Mouse (Mus musculus): ENCODE results near the gene Ppm1h. TPM values are rescaled to one million over a fixed set of nuclear protein-coding genes. Genes with fewer than 3 reads are reported as not detected.

Gene Ppm1h
- 20.3 and 20.6 TPM in 2 replicates for polyA plus RNA-seq (2015; fragmentation: Nextera tagmentation; extraction: Ambion mirVana)

DNA sequence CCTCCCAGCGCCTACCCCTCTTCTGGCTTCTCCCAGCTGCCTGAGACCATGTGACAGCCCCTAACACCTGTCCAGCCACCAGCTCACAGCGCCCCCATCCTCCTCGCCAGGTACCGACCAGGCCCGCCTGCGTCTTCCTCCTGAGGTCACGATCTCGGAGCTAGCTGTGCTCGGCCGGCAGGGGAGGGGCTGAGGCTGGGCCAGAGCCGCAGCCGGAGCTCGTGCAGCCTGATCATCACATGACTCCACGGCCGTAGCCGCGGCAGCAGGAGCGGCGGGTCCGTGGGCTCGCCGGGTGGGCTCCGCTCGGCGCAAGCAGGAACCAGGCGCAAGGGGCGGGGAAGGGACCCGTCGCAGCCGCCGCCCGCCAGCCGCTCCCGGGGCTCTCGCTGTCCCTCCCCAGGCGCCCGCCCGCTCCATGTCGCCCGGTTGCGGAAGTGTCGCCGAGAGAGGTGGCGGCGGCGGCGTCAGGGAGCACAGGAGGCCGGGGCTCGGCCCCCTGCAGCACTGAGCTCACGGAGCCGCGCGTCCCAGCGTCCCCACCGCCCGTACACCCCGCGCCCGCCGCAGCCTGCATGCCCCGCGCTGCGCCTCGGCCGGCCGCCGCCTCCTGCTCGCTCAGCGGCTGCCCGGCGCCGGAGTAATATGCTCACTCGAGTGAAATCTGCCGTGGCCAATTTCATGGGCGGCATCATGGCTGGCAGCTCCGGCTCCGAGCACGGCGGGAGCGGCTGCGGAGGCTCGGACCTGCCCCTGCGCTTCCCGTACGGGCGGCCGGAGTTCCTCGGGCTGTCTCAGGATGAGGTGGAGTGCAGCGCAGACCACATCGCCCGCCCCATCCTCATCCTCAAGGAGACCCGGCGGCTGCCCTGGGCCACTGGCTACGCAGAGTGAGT lies at the start of gene Ppm1h:
Gene Ppm1h (plus strand): TSS at position 222 of the 896 bp plus-strand sequence.
- Histone ChIP-seq H3K4me2 (peak within 1 kb of the TSS; percentile 95), H3K4me1 (replicated peaks) (peaks cover 21% of the 10 kb centered on the region), H3K9me3 (no peaks in the 10 kb centered on the region), H3K27ac (peak within 1 kb of the TSS; percentile 94), H3K9ac (peak within 1 kb of the TSS; percentile 93), H3K36me3 (no peaks in the 10 kb centered on the region), H3K27me3 (peaks cover 17% of the 10 kb centered on the region; the same call in 1 of the 2 replicates), H3K4me3 (peak within 1 kb of the TSS; percentile 79)
- under 1% methylated on average over 68 of the region's 94 CpGs for WGBS
- ATAC-seq (ENCODE audit: low FRiP score): peak; percentile 85

DNA sequence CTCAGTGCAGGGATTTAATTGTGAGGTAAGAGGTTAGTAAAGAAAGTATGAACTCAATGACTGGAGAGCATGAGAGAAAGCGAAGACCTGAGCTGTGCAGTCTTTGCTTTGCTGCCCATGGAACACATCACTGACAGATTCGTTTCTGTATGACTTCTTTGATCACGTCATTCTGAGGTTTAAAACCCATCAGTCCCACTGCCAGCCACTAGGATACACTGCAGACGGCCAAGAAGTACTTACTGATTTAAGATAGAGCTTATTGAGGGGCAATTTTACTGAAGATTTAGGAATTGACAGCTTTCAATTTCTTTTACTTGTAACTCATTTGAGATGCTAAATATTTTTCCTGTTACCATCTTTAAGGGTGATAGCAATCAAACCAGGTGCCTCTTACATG lies 49.6 kb upstream of the Ppm1h start:
- H3K27ac ChIP-seq: no peak overlapping the region
- H3K36me3 ChIP-seq: no peaks in the 10 kb centered on the region
- no peak for ATAC-seq (ENCODE audit: low FRiP score)
- no peak overlapping the region for H3K9ac ChIP-seq
- no peaks in the 10 kb centered on the region for H3K4me1 ChIP-seq (replicated peaks)
- H3K27me3 ChIP-seq: no peaks in the 10 kb centered on the region
- no peak overlapping the region for H3K4me2 ChIP-seq
- no peaks in the 10 kb centered on the region for H3K9me3 ChIP-seq
- WGBS: 78% methylated on average over 4 of the region's 4 CpGs
- no peak overlapping the region for H3K4me3 ChIP-seq

DNA sequence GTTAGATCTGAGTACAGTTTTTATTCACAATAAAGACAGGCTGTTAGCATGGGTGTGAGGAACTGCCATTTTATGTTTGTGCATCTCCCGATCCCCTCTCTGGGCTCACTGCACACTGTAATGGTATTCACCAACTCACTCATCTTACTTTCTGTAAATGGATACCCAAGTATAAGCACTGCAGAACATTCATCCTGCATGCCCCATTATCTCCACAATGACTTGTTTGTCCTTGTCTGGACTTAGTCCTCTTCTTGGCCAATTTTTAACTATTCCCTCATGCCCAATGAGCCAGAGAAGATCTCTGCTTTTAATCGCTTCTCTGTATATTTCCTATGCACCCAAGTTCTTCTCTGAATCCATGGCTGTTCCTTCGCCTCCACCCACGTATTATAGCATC lies 38.7 kb upstream of the Ppm1h start:
- H3K4me2 ChIP-seq: no peak overlapping the region
- H3K36me3 ChIP-seq: no peaks in the 10 kb centered on the region
- no peak overlapping the region for H3K4me3 ChIP-seq
- H3K27ac ChIP-seq: no peak overlapping the region
- H3K9me3 ChIP-seq: no peaks in the 10 kb centered on the region
- no peak for ATAC-seq (ENCODE audit: low FRiP score)
- no peaks in the 10 kb centered on the region for H3K27me3 ChIP-seq
- H3K9ac ChIP-seq: no peak overlapping the region
- no peaks in the 10 kb centered on the region for H3K4me1 ChIP-seq (replicated peaks)
- 91% methylated on average over 4 of the region's 4 CpGs for WGBS

GRCm38 (mm10) chr10:122641263-122641795 lies 37.2 kb upstream of the Ppm1h start:
- no peak overlapping the region for H3K9ac ChIP-seq
- ATAC-seq (ENCODE audit: low FRiP score): no peak
- H3K4me3 ChIP-seq: no peak overlapping the region
- H3K27me3 ChIP-seq: no peaks in the 10 kb centered on the region
- no peak overlapping the region for H3K4me2 ChIP-seq
- H3K4me1 ChIP-seq (replicated peaks): no peaks in the 10 kb centered on the region
- no peaks in the 10 kb centered on the region for H3K36me3 ChIP-seq
- H3K9me3 ChIP-seq: no peaks in the 10 kb centered on the region
- H3K27ac ChIP-seq: no peak overlapping the region
- 90% methylated on average over 8 of the region's 8 CpGs for WGBS

DNA sequence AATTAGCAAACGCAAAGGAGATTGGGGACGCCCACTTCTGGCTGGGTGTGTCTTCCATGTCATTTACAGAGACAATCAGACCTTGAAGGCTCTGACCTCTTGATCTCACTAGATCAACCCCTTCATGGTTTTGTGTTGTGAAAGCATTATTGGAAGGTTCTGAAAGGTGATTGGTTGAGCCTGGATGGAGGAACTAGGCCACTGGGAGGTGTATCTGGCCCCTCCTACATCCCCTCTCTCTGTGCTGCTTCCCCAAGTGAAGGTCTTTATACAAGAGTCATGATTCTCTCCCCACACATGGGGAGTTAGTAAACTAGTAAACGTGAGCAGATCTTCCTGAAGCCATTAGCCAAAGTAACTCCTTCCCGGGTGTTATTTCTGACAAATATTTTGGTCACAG lies 36.4 kb upstream of the Ppm1h start:
- H3K27me3 ChIP-seq: no peaks in the 10 kb centered on the region
- no peaks in the 10 kb centered on the region for H3K4me1 ChIP-seq (replicated peaks)
- H3K4me3 ChIP-seq: no peak overlapping the region
- no peaks in the 10 kb centered on the region for H3K9me3 ChIP-seq
- H3K36me3 ChIP-seq: no peaks in the 10 kb centered on the region
- H3K27ac ChIP-seq: no peak overlapping the region
- H3K9ac ChIP-seq: no peak overlapping the region
- H3K4me2 ChIP-seq: no peak overlapping the region
- 86% methylated on average over 4 of the region's 4 CpGs for WGBS
- ATAC-seq (ENCODE audit: low FRiP score): no peak

GRCm38 (mm10) chr10:122651932-122652331 lies 26.6 kb upstream of the Ppm1h start:
- WGBS: 93% methylated on average over 4 of the region's 4 CpGs
- no peak overlapping the region for H3K4me2 ChIP-seq
- H3K27ac ChIP-seq: no peak overlapping the region
- no peak for ATAC-seq (ENCODE audit: low FRiP score)
- H3K9ac ChIP-seq: no peak overlapping the region
- no peaks in the 10 kb centered on the region for H3K36me3 ChIP-seq
- H3K4me3 ChIP-seq: no peak overlapping the region
- H3K27me3 ChIP-seq: no peaks in the 10 kb centered on the region
- H3K4me1 ChIP-seq (replicated peaks): no peaks in the 10 kb centered on the region
- no peaks in the 10 kb centered on the region for H3K9me3 ChIP-seq

- H3K27me3 ChIP-seq: no peaks in the 10 kb centered on the region
- WGBS: 96% methylated on average over 1 of the region's 1 CpGs
- no peak overlapping the region for H3K27ac ChIP-seq
- H3K36me3 ChIP-seq: no peaks in the 10 kb centered on the region
- no peak overlapping the region for H3K4me2 ChIP-seq
- no peaks in the 10 kb centered on the region for H3K4me1 ChIP-seq (replicated peaks)
- H3K9me3 ChIP-seq: no peaks in the 10 kb centered on the region
- ATAC-seq (ENCODE audit: low FRiP score): no peak
- H3K9ac ChIP-seq: no peak overlapping the region
- H3K4me3 ChIP-seq: no peak overlapping the region
Measured at GRCm38 (mm10) chr10:122652578-122652977, 26.0 kb upstream of the Ppm1h start.

DNA sequence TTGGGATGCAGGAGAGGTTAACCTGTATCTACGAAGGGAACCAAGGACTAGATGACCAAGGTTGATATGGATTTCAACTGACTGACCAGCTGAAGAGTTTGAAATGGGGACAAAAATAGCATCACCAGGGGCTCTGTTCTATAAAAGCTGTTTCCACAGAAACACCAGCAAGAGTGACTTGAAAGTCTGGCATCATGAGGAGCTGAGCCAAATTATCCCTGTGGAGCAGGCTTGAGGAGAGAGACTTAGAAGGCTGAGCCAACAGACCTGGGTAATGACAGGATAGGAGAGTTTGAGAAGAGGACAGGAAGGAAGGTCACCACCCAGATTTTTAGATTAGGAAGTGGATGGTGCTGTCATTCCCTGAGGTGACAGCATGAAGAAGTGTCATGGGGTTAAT lies 12.9 kb upstream of the Ppm1h start:
- H3K4me3 ChIP-seq: no peak overlapping the region
- H3K4me2 ChIP-seq: no peak overlapping the region
- H3K27me3 ChIP-seq: no peaks in the 10 kb centered on the region
- no peak for ATAC-seq (ENCODE audit: low FRiP score)
- WGBS: 91% methylated on average over 1 of the region's 1 CpGs
- H3K27ac ChIP-seq: no peak overlapping the region
- H3K9ac ChIP-seq: no peak overlapping the region
- no peaks in the 10 kb centered on the region for H3K9me3 ChIP-seq
- no peaks in the 10 kb centered on the region for H3K4me1 ChIP-seq (replicated peaks)
- no peaks in the 10 kb centered on the region for H3K36me3 ChIP-seq

- Histone ChIP-seq H3K9me3 (no peaks in the 10 kb centered on the region), H3K4me1 (replicated peaks) (no peaks in the 10 kb centered on the region), H3K4me2 (no peak overlapping the region), H3K27me3 (0 out of 2 replicates have a peak, but pooled peaks cover 5% of the 10 kb centered on the region), H3K27ac (no peak overlapping the region), H3K4me3 (no peak overlapping the region), H3K9ac (no peak overlapping the region), H3K36me3 (no peaks in the 10 kb centered on the region)
- ATAC-seq (ENCODE audit: low FRiP score): no peak
- WGBS: 85% methylated on average over 2 of the region's 2 CpGs
Measured at GRCm38 (mm10) chr10:122671253-122671652, 7.3 kb upstream of the Ppm1h start.

- ATAC-seq (ENCODE audit: low FRiP score): no peak
Measured at GRCm38 (mm10) chr10:122672044-122672443, 6.5 kb upstream of the Ppm1h start.

DNA sequence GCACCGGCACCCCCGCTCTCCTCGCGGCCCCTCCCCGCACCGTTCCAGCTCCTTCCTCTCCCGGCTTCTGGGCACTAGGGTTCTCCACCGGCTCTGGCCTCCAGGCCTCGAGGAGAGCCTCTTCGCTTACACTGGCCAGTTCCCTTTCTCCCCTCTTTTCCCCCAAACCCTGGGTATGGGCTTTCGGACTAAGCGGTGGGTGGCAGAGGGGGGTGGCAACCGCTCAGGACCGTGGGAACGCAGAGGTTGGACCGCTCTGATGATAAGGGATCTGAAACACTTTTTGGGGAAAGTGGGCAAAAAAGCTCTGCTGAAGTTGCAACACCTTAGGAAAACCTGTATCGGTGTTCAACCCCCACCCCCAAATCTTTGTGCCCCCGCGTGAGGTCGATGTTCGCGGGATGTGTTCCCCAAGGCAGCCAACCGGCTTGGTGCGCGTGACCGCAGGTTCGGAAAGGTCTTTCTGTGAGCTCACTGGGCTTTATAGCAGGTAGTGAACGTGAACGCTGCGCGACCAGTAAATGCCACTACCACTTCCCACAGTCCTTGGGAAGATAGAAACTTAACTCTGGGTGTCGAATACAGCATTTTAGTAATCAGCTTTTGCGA lies 979 bp downstream of the Ppm1h start:
- Histone ChIP-seq H3K4me1 (replicated peaks) (peaks cover 21% of the 10 kb centered on the region), H3K9ac (peak overlapping the region; percentile 93), H3K36me3 (no peaks in the 10 kb centered on the region), H3K4me2 (peak overlapping the region; percentile 95), H3K4me3 (peak overlapping the region; percentile 79), H3K27me3 (peaks cover 15% of the 10 kb centered on the region; the same call in 1 of the 2 replicates), H3K9me3 (no peaks in the 10 kb centered on the region), H3K27ac (peak overlapping the region; percentile 94)
- under 1% methylated on average over 33 of the region's 33 CpGs for WGBS
- ATAC-seq (ENCODE audit: low FRiP score): no peak

More at GRCm38 (mm10) chr10:122672044-122672443, 6.5 kb upstream of the Ppm1h start:
- 86% methylated on average over 4 of the region's 4 CpGs for WGBS
- Histone ChIP-seq H3K27ac (no peak overlapping the region), H3K27me3 (0 out of 2 replicates have a peak, but pooled peaks cover 9% of the 10 kb centered on the region), H3K9me3 (no peaks in the 10 kb centered on the region), H3K4me1 (replicated peaks) (no peaks in the 10 kb centered on the region), H3K36me3 (no peaks in the 10 kb centered on the region), H3K4me2 (no peak overlapping the region), H3K4me3 (no peak overlapping the region), H3K9ac (no peak overlapping the region)

GRCm38 (mm10) chr10:122680387-122681084 lies 2.0 kb downstream of the Ppm1h start:
- Histone ChIP-seq H3K4me3 (peak overlapping the region; percentile 79), H3K4me1 (replicated peaks) (peaks cover 21% of the 10 kb centered on the region), H3K27ac (peak overlapping the region; percentile 67), H3K27me3 (peaks cover 12% of the 10 kb centered on the region; the same call in 1 of the 2 replicates), H3K4me2 (peak overlapping the region; percentile 95), H3K9ac (peak overlapping the region; percentile 93), H3K9me3 (no peaks in the 10 kb centered on the region), H3K36me3 (no peaks in the 10 kb centered on the region)
- peak; percentile 52 for ATAC-seq (ENCODE audit: low FRiP score)
- under 1% methylated on average over 18 of the region's 19 CpGs for WGBS
